In genomic region chr5:12555401-12555800, GRCm38 (mm10) we compare ENCODE assay signal across 19 mouse cellular contexts.
A peak's percentile ranks its signal among the peaks of the same experiment; 100 is the strongest.
DNase-seq lines count a peak whose midpoint lies in the region; TF ChIP-seq lines count a peak whose summit lies in the region.
"Had no signal": no experiment of that assay in that cellular context is flagged by ENCODE, and none has a peak within 500 bp of the region (broad histone marks: within the 10 kb centered on the region; RNA-seq: fewer than 3 reads in every experiment).

No protein-coding gene starts in this region.

- DNase-seq in MEL (ENCODE audit: low read depth, low spot score) (no peak), MEL-GATA-1-ER (ENCODE audit: extremely low read depth, low read depth) (peak; percentile 10)
- no peak for DNase-seq in thymus, postnatal 10 days (ENCODE audit: low spot score in 2 of 2)
- no peak for DNase-seq in spleen, adult 18-20 months
- DNase-seq: adrenal gland, adult 2 months; adrenal gland, adult 8-10 months; adrenal gland, postnatal 10 days; adrenal gland, postnatal 14 days; adrenal gland, postnatal 25 days; adrenal gland, postnatal 36 days; B cell, adult 2 months; cerebellum, adult 11 months; cerebellum, adult 11-12 months; cerebellum, adult 18-20 months; cerebellum, adult 2 months; cerebellum, adult 8-10 months had no signal

- no peak for TF ChIP-seq CTCF in MEL (IDR thresholded peaks at IDR 0.05 in 2 of 3, conservative IDR thresholded peaks at IDR 0.05 in 1 of 3; ENCODE audit: control insufficient read depth in 1 of 3, insufficient read depth in 1 of 3, low read depth in 2 of 3, low read length in 3 of 3, poor library complexity in 1 of 3, severe bottlenecking in 1 of 3)

- H3K9me3 ChIP-seq in MEL (replicated peaks; ENCODE audit: insufficient read depth, low read length) = no peaks in the 10 kb centered on the region
- H3K9me3 ChIP-seq: G1E had no signal

- H3K4me3 ChIP-seq in MEL (ENCODE audit: control insufficient read depth in 1 of 2, insufficient read depth in 1 of 2, low read depth in 2 of 2, low read length in 2 of 2) = no peak overlapping the region

- H3K27ac ChIP-seq in MEL (ENCODE audit: control insufficient read depth, low read depth, low read length) = no peak overlapping the region

- no peak for TF ChIP-seq RAD21 in MEL (IDR thresholded peaks at IDR 0.05; ENCODE audit: low read depth, low read length)

- no peaks in the 10 kb centered on the region for H3K36me3 ChIP-seq in MEL (ENCODE audit: control insufficient read depth in 1 of 2, insufficient read depth in 2 of 2, low read length in 2 of 2)
- H3K36me3 ChIP-seq: G1E had no signal

- H3K79me2 ChIP-seq in MEL (ENCODE audit: control insufficient read depth, insufficient read depth, low read length, poor library complexity) = no peaks in the 10 kb centered on the region

- no peak for TF ChIP-seq POLR2A in MEL (IDR thresholded peaks at IDR 0.05; ENCODE audit: control insufficient read depth in 1 of 2, insufficient read depth in 1 of 2, low read depth in 1 of 2, low read length in 2 of 2, poor library complexity in 1 of 2)

- H3K9ac ChIP-seq in MEL (ENCODE audit: control insufficient read depth, low read depth, low read length, poor library complexity, severe bottlenecking) = no peak overlapping the region

- peaks cover 0 to 2% of the 10 kb centered on the region in 2 experiments; a peak in 1 of 4 replicates for H3K27me3 ChIP-seq in MEL (ENCODE audit: control insufficient read depth in 1 of 2, insufficient read depth in 2 of 2, low read length in 2 of 2)
- H3K27me3 ChIP-seq: CH12.LX, Patski had no signal

- H3K4me1 ChIP-seq in MEL (ENCODE audit: control insufficient read depth in 1 of 2, insufficient read depth in 2 of 2, low read length in 2 of 2) = no peaks in the 10 kb centered on the region

- peak in 1 of 2 experiments; percentile 51; a peak in 2 of 4 replicates for TF ChIP-seq EP300 in MEL (IDR thresholded peaks at IDR 0.05; ENCODE audit: low read depth in 1 of 2, low read length in 2 of 2)

TF ChIP-seq in MEL, 35 proteins besides CTCF, POLR2A, EP300 and RAD21:
- TF ChIP-seq MXI1 (IDR thresholded peaks at IDR 0.05; ENCODE audit: low read depth, low read length) (no peak), MYB (IDR thresholded peaks at IDR 0.05; ENCODE audit: low read depth, low read length) (no peak), USF1 (IDR thresholded peaks at IDR 0.05; ENCODE audit: low read depth, low read length) (peak; percentile 32; the same call in 1 of the 2 replicates), USF2 (IDR thresholded peaks at IDR 0.05; ENCODE audit: borderline replicate concordance in 1 of 2, insufficient read depth in 1 of 2, low read depth in 1 of 2, low read length in 2 of 2) (no peak), GATA1 (IDR thresholded peaks at IDR 0.05; ENCODE audit: low read depth, low read length) (no peak), HCFC1 (IDR thresholded peaks at IDR 0.05; ENCODE audit: low read depth, low read length) (no peak), MEF2A (IDR thresholded peaks at IDR 0.05; ENCODE audit: extremely low read depth, insufficient replicate concordance, low read depth, low read length, poor library complexity, severe bottlenecking) (peak; percentile 55; the same call in 1 of the 2 replicates), MAX (IDR thresholded peaks at IDR 0.05; ENCODE audit: low read length) (no peak), TCF12 (IDR thresholded peaks at IDR 0.05; ENCODE audit: low read depth, low read length) (0 out of 2 replicates have a peak, but pooled peaks have one; percentile 38), POLR2AphosphoS2 (IDR thresholded peaks at IDR 0.05; ENCODE audit: low read length) (no peak), NRF1 (IDR thresholded peaks at IDR 0.05; ENCODE audit: insufficient read depth, low read depth, low read length, poor library complexity, severe bottlenecking) (no peak), CHD1 (IDR thresholded peaks at IDR 0.05; ENCODE audit: low read depth, low read length) (no peak), MYC (IDR thresholded peaks at IDR 0.05; ENCODE audit: low read depth, low read length) (no peak), ZKSCAN1 (IDR thresholded peaks at IDR 0.05; ENCODE audit: low read depth, low read length) (no peak), TAL1 (IDR thresholded peaks at IDR 0.05; ENCODE audit: low read length) (no peak), TBP (IDR thresholded peaks at IDR 0.05; ENCODE audit: low read depth, low read length) (no peak), UBTF (IDR thresholded peaks at IDR 0.05; ENCODE audit: borderline replicate concordance, insufficient read depth, low read depth, low read length) (no peak), ZC3H11A (IDR thresholded peaks at IDR 0.05; ENCODE audit: low read depth, low read length) (no peak), ELF1 (IDR thresholded peaks at IDR 0.05; ENCODE audit: low read depth, low read length) (no peak), ZNF384 (IDR thresholded peaks at IDR 0.05; ENCODE audit: low read depth, low read length) (0 out of 2 replicates have a peak, but pooled peaks have one; percentile 8), JUND (IDR thresholded peaks at IDR 0.05; ENCODE audit: low read depth, low read length) (no peak), RCOR1 (IDR thresholded peaks at IDR 0.05; ENCODE audit: low read depth, low read length) (no peak), KAT2A (conservative IDR thresholded peaks at IDR 0.05; ENCODE audit: low read depth, low read length) (no peak), MAZ (IDR thresholded peaks at IDR 0.05; ENCODE audit: low read depth, low read length) (no peak), GABPA (IDR thresholded peaks at IDR 0.05; ENCODE audit: low read depth, low read length) (no peak), CHD2 (IDR thresholded peaks at IDR 0.05; ENCODE audit: low read length) (no peak), MAFK (IDR thresholded peaks at IDR 0.05; ENCODE audit: borderline replicate concordance, low read depth, low read length) (no peak)
